Mouse (Mus musculus) bone marrow, adult 2 months (tissue): ENCODE results near the gene Rasip1. TPM values are rescaled to one million over a fixed set of nuclear protein-coding genes. Genes with fewer than 3 reads are reported as not detected.

Source experiments
- H3K27ac ChIP-seq: fragments of 200-500 bp; 2 replicates; pipeline ENCODE4 v1.5.1; 2012; ENCODE audit warnings: low read depth, mild to moderate bottlenecking, control low read depth, inconsistent platforms, low read length; ENCODE audit not compliant: control insufficient read depth, poor library complexity, insufficient read depth
- H3K4me1 ChIP-seq: fragments of 200-500 bp; 2 replicates; pipeline ENCODE4 v1.6.1; 2011; ENCODE audit warnings: low read length; ENCODE audit not compliant: control insufficient read depth, insufficient read depth
- H3K4me3 ChIP-seq: fragments of 200-500 bp; replicated peaks from 2 replicates; pipeline ENCODE3; 2011; ENCODE audit warnings: mild to moderate bottlenecking, low read depth, low read length, control low read depth; ENCODE audit not compliant: control insufficient read depth
- CTCF ChIP-seq: fragments of 200-500 bp; IDR thresholded peaks from 2 replicates; pipeline ENCODE4 v1.5.1; 2011; ENCODE audit warnings: low read length, control low read depth; ENCODE audit not compliant: control insufficient read depth, insufficient read depth
- POLR2A ChIP-seq: fragments of 200-500 bp; IDR thresholded peaks from 2 replicates; pipeline ENCODE4 v1.6.1; 2011; ENCODE audit warnings: low read depth, mild to moderate bottlenecking, control low read depth, low read length, borderline replicate concordance; ENCODE audit not compliant: control insufficient read depth
- WGBS: fragments of 180-500 bp; shearing (Covaris S2); methylation state at CpG from one replicate; pipeline ENCODE4 v1.1.7; 2018; 5-methylcytosine and 5-hydroxymethylcytosine counted together
- polyA plus RNA-seq: library from polyadenylated mRNA; stranded (reverse); fragments of >200 nt; gene quantifications from 2 replicates; pipeline ENCODE4 v1.2.4, GENCODE M21; 2011; ENCODE audit warnings: low replicate concordance; ENCODE audit not compliant: missing spikeins, insufficient read depth, insufficient read length

Rasip1 gene
- polyA plus RNA-seq, 1 experiment: 5.9 TPM

DNA sequence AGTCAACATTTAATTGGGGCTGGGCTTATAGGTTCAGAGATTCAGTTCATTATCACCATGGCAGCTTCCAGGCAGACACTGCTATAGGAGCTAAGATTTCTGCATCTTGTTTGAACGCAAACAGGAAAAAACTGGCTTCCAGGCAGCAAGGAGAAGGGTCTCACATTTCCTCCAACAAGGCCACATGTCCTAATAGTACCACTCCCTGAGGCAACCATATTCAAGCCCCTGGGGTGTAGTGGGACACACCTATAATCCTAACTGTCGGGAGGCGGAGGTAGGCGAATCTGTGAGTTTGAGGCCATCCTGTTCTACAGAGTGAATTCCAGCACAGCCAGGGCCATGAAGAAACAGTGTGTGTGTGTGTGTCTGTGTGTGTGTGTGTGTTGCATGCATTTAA, 32.1 kb upstream of the Rasip1 start:
- Histone ChIP-seq H3K4me3 (no peak overlapping the region), H3K27ac (no peak overlapping the region), H3K4me1 (no peaks in the 10 kb centered on the region; the same call in none of the 2 replicates)
- TF ChIP-seq POLR2A (no peak), CTCF (no peak)
- WGBS: 84% methylated on average over 4 of the region's 4 CpGs

DNA sequence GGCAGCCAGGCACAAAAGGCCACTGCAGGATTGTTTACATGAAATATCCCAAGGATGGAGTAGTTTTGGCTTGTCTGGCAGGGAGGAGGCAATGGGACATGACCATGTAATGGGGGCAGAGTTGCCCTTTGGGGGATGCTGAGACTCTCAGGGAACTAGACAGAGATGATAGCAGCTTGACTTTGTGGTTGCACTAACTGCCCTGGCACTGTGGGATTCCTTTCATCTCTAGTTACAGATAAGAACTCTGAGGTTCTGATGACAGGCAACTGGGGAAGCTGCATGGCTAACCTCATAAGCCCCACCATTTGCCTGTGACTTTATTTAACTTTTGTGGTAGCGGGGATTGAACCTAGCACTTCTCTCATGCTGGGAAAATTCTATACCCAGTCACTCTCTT, 31.2 kb upstream of the Rasip1 start:
- H3K4me3 ChIP-seq: no peak overlapping the region

DNA sequence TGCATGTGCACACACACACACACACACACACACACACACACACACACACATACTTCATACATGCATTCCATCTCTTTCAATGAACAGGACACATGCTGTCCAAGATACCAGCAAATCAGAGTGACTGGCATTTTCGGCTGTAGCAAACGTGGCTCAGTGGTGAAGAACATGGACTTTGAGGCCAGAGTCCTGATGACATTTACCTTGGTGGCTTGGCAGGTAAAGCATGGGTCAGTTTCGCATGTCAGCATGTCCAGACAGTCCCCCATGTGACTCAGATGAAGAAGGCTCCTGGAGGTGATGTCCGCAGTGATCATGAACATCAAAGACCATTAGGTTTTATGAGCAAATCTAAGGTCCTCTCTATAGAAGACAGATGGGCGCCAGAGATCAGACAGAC, 30.3 kb upstream of the Rasip1 start:
- no peak overlapping the region for H3K27ac ChIP-seq
- 81% methylated on average over 5 of the region's 5 CpGs for WGBS
- TF ChIP-seq CTCF (no peak), POLR2A (no peak)
- H3K4me3 ChIP-seq: no peak overlapping the region
- H3K4me1 ChIP-seq: peaks cover 3% of the 10 kb centered on the region

More for the DNA sequence above, 31.2 kb upstream of the Rasip1 start:
- WGBS: 83% methylated on average over 1 of the region's 1 CpGs
- Histone ChIP-seq H3K27ac (no peak overlapping the region), H3K4me1 (peaks cover 3% of the 10 kb centered on the region)
- TF ChIP-seq POLR2A (no peak), CTCF (no peak)

DNA sequence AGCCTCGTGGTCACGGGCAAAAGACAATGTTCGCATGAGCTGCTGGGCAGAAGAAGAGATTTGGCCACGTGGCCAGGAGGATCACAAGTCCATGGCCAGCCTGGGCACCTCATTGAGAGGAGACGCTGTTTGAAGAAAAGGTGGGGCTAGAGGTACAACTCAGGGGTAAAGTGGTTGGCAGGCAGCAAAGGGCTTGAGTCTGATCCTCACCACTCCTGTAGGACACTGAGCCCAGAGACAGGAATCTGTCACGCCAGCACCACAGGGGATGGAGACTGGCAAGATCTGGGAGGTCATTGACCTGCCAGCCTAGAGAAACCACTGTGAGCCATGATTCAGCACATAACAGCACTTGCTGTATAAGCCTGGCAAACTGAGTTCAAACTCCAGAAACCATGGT, 29.8 kb upstream of the Rasip1 start:
- TF ChIP-seq CTCF (no peak), POLR2A (no peak)
- H3K27ac ChIP-seq: no peak overlapping the region
- no peak overlapping the region for H3K4me3 ChIP-seq
- WGBS: 85% methylated on average over 6 of the region's 6 CpGs
- H3K4me1 ChIP-seq: peaks cover 3% of the 10 kb centered on the region

DNA sequence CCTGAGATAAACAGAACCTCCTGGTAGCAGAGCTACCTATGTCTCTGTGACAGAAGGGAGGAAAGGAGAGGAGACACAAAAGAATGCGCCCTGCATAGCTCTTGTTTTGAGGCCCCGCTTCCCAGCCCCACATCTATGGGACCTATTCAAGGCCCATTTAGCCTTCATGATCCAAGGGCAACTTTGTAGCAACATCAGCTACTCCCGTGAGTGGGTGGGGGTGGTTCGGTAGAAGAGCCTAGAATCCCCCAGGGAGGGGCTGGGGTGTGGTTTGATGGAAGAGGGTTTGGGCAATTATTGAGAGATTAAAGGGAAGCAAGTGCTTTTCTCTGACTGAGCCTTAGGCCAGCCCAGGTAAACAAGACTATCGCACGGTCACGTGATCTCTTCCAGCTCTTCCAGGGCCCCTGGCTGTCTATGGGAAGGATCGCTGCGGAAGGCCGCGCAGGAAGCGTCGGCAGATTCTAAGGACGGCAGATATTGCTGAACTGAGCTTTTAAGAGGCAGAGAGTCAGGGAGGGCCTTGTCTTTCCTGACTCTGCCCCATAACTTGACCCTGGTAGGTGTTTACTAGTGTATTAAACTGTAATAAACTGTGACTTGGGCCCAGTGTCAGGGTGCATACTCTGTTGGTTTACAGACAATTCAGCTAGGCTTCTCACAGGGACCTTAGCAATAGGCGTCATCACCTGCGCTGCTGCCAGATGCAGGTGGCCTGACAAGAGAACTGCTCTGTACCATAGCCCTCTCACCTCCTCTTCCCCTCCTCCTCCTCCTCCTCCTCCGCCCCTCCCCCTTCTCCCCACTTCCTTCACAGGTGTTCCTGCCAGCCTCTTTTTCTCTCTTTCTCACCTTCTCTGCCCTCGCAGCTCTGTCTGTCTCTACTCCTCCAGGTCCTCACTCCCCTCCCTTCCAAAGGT, 28.1 kb upstream of the Rasip1 start:
- no peak overlapping the region for H3K4me3 ChIP-seq
- TF ChIP-seq POLR2A: no peak
- TF ChIP-seq CTCF: no peak
- H3K27ac ChIP-seq: no peak overlapping the region
- peaks cover 3% of the 10 kb centered on the region for H3K4me1 ChIP-seq
- 80% methylated on average over 18 of the region's 18 CpGs for WGBS

DNA sequence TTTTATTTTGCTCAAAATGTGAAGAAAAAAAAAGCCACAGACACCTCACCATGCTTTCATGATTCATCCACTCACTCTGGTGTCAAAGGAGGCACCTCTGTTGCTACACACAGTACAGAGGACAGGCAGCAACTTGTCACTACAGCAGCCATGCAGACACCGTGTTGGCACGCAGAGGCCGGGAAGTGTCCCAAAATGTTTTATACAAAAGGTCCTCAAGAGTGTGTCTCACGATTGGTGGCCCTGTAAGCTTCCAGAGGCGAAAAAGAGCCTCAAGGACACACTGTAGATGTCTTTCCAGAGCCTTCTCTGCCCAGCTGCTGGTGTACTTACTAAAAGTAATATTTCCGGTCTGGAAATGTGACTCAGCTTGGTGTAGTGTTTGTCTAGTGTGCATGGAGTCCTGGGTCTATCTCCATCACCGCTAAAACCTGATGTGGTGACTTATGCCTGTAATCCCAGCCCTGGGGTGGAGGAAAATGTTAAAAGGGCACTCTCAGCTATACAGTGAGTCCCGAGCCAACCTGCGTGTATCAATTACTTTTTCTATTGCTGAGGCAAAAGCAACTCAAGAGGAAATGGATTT, 21.5 kb upstream of the Rasip1 start:
- Histone ChIP-seq H3K4me1 (no peaks in the 10 kb centered on the region; the same call in 1 of the 2 replicates), H3K4me3 (no peak overlapping the region), H3K27ac (no peak overlapping the region)
- TF ChIP-seq CTCF: no peak
- TF ChIP-seq POLR2A: no peak
- 77% methylated on average over 9 of the region's 9 CpGs for WGBS

DNA sequence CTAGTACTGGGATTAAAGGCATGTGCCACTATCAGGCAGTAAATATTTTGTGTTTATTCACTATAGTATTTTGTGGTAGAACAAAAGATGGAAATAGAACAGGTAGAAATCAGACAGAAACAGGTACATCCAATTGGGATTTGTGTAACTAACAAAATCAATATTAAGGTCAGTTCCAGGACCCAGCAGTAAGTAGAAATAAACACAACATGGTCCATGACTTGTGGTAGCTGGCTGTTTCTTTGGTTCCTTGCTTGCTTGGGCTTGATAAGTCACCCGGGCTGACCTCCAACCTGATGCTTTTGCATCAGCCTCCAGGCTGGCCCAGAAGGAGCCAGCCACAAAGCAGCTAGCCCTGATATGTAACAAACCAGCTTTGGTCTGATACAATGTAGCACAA, 17.8 kb upstream of the Rasip1 start:
- no peak overlapping the region for H3K4me3 ChIP-seq
- WGBS: 63% methylated on average over 1 of the region's 1 CpGs
- no peak for TF ChIP-seq POLR2A
- TF ChIP-seq CTCF: no peak
- H3K27ac ChIP-seq: no peak overlapping the region
- H3K4me1 ChIP-seq: no peaks in the 10 kb centered on the region

DNA sequence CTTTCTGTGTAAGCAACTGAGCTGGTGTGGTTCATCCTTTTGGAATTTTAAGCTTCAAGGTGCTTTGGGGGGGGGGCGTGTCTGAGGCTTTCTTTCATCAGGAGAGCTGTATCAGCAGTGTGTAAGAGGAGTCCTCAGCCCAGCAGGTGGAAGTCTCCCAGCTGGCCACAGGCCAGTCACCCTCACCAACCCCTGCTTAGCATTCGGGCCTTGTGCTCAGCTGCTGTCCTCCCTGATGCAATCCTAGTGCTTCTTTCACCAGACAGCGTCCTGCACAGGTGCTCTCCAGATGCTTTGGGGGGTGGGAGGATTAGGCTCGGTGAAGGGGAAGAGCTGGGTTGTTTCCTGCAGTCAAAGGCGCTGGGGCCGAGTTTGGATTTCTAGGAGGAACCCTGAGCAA, 11.0 kb upstream of the Rasip1 start:
- H3K4me1 ChIP-seq: no peaks in the 10 kb centered on the region
- no peak overlapping the region for H3K27ac ChIP-seq
- no peak overlapping the region for H3K4me3 ChIP-seq
- TF ChIP-seq CTCF (no peak), POLR2A (no peak)
- 54% methylated on average over 6 of the region's 6 CpGs for WGBS
